Mouse (Mus musculus): ENCODE results near the gene Tfap2a. TPM values are rescaled to one million over a fixed set of nuclear protein-coding genes. Genes with fewer than 3 reads are reported as not detected.

Tfap2a gene
- total RNA-seq, 2 experiments from 2014 or later, result not detected

DNA sequence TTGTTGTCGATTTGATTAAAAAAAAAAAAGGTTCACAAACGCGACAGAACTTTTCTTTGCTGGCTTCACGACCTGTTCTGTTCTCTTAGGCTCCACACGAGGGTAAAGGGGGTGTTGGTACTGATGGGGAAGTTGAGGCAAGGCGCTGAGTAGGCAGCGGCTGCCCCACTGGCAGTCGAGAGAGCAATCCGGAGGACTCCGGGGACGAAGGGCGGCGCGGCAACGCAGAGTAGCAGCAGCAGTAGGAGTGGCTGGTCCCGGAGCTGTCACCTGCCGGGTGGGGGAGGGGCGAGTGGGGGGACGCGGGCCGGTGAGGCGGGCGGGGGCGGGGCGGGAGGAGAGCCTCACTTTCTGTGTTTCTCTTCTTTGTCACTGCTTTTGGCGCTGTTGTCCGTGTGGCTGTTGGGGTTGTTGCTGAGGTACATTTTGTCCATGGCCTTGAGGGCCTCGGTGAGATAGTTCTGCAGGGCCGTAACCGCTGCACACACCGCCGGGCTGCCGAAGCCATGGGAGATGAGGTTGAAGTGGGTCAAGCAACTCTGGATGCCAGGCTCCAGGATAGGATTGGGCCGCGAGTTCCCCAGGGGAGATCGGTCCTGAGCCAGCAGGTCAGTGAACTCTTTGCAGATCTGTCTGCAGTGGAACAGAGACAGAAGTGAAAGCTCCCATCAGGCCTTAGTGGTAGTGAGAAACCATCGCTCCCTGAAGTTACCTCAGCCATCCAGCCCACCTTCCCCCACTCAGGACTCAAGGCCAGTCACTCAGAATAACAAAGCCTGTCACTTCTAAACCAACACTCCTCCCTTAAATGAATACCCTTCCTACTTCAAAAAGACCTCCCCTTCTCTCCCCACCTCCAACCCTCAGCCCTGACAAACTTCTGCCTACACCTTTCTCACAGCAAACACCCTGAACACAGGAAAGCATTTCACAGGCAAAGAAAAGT, 21.1 kb downstream of the Tfap2a start:
- intact Hi-C loops (cut with DNase I; ENCODE audit: low total_unique reads), result no loop called here
- DNase-seq, result no peak

DNA sequence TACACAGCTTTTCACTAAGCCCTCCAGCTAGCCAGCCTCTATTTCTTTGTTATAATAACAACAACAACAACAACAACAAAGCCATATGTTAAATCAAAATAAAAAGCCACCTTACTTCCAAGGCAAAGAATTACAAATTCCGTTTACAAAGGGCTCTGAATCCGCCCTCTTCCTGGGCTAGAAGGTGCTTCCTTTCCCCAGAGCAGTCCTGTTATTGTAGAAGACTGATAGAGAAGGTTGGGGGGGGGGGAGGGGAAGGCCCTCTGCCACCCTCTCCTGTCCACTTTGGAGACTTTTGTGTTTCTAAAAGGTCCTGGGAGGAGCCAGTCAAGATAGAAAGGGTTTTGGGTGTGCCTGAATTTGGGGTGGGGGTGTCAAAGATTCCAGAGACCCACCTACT, 23.6 kb downstream of the Tfap2a start:
- DNase-seq, result no peak
- intact Hi-C loops (cut with DNase I; ENCODE audit: low total_unique reads), result no loop called here

DNA sequence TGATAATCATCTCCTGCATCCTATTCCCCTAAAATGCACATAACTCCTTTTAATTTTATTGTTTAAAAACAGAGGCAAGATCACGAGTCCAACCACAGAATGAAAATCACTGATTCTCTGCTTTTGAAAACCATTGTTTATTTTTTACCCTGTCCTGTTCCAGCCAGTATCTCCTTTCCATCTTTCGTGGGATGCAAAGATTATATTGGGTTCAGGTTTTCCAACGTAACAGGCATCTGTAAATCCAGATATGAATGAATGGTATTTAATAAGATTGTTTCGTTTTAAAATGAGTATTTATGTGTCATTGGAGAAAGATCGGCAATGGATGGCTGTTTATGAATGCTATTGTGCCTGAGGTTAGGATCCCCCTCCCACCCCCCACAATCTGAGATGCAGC, 24.5 kb downstream of the Tfap2a start:
- intact Hi-C loops (cut with DNase I; ENCODE audit: low total_unique reads), result no loop called here
- DNase-seq, result no peak

DNA sequence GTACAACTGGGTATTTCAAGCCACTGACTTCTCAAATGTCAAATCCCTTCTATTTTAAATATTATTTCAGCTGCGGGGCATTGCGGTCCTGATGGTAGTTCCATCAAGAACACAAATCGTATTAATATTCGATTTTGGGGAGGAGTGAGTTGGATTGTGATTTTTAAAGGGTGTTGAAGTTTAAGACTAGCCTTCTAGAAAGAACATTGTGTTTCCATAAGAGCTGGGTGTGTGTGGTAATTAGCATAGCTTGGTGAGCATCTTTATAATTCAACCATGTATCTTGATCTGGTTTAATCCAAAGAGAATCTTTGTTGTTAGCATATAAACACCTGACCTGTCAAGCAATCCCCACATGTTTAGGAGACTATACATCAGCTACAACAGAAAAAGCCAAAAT, 24.9 kb downstream of the Tfap2a start:
- intact Hi-C loops (cut with DNase I; ENCODE audit: low total_unique reads), result no loop called here
- no peak for DNase-seq

- intact Hi-C loops (cut with DNase I; ENCODE audit: low total_unique reads), result no loop called here
- no peak for DNase-seq
Measured at GRCm38 (mm10) chr13:40712526-40712832, 25.7 kb downstream of the Tfap2a start.

DNA sequence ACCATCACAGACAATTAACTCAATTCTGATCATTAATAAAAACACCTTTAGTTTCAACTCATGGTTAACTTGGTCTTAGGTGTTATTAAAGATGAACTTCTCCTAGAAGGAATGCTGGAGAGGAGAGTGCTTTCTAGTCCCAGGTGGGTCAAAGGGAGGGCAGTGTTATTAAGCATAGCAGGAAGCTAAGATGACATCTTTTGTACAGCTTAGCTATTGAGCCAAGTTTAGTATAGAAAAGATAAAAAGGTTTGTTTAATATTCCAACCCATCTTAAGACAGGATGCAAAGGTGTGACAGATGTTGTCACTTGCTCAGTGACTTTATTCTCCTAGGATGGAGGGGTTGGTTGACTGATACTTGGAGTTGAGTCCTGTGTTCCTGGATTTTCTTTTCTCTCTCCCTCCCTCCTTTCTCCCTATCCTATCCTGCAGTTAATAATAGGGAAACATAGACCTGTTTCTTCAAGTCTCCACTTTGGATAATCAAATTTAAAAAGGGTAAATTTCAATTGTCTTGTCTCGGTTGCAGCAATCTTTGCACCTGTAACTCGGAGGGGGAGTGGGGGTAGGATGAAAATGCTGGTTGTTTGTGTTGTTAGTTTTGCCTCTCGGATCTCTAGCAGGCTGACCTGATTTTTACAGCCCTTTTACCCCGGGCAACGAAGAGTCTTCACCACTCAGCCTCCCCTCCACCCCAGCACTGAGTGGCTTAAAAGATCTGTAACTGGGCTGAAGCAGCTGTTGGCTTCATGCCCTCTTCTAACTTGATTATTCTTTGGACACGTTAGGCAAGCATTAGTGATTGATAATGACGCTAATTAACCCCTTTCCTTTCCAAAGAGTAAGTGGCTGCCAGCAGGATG, 26.3 kb downstream of the Tfap2a start:
- intact Hi-C loops (cut with DNase I; ENCODE audit: low total_unique reads), result no loop called here

GRCm38 (mm10) chr13:40710062-40710342, 28.2 kb downstream of the Tfap2a start:
- DNase-seq, result no peak
- intact Hi-C loops (cut with DNase I; ENCODE audit: low total_unique reads), result no loop called here

More for the DNA sequence above, 26.3 kb downstream of the Tfap2a start:
- no peak for DNase-seq

- no peak for DNase-seq
- intact Hi-C loops (cut with DNase I; ENCODE audit: low total_unique reads), result no loop called here
Measured at GRCm38 (mm10) chr13:40709321-40710061, 28.7 kb downstream of the Tfap2a start.

DNA sequence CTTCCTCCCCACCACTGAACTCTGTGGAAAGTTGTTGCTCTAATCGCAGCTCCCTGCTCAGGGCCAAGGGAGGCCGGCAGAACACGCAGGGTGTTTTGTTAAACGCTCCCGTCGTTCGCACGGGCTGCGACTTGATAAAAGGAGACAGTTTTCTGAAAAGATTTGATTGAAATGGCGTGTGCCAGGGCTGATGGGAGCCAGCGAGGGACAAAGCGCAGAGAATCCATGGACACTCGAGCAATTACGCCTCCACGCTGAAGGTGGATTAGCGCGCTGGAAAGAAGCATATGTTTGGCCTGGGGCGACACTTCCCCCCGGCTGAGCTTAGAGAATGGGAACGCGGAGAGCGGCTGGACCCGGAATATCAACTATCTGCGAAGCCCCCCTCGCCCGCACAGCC, 29.3 kb downstream of the Tfap2a start:
- intact Hi-C loops (cut with DNase I; ENCODE audit: low total_unique reads), result no loop called here
- DNase-seq, result no peak

DNA sequence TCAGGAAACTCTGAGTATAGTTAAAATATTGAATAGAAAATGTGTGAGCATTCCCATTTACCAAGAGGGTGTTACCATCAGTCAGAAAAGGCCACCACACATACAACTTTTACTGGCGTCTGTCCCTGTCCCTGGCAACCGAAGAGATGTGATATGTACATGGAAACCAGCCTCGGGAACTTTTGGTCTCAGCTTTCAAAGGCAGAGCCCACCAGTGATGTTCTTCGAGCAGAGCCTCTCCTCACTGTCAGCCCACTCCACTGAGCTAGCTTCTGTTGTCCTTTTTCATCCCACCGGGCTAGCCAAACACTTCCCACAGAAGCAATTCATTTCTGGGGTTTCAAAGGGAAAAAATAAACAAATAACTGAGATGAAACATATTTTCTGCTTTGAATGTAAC, 29.9 kb downstream of the Tfap2a start:
- DNase-seq, result no peak
- intact Hi-C loops (cut with DNase I; ENCODE audit: low total_unique reads), result no loop called here

- intact Hi-C loops (cut with DNase I; ENCODE audit: low total_unique reads), result no loop called here
- no peak for DNase-seq
Measured at GRCm38 (mm10) chr13:40707646-40708045, 30.5 kb downstream of the Tfap2a start.

GRCm38 (mm10) chr13:40706612-40707011, 31.6 kb downstream of the Tfap2a start:
- DNase-seq, result no peak
- intact Hi-C loops (cut with DNase I; ENCODE audit: low total_unique reads), result no loop called here

DNA sequence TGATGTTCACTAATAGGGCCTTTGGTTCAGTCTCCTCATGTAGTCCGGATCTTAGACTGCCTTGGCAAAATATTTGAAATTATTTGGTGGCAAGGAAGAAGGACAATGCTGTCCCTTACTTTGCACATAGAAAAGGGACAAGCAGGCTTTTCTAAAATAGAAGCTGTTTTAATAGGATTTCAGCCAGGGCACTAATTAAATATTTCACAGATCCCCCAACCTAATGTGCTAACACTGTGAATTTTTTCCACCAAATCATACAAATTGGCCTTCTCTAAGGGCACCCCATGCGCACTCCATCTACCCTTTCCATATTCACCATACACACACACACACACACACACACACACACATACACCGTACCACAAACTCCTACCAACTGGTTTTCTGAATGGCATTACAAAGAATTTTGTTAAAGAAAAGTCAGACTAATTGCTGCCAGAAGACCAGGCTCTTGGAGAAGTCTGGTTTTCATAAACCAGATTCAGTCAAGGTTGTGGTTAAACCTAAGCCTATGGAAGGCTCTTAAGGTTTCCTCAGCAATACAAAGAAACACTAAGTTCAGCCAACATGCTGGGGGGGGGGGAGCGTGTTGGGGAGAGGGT, 32.3 kb downstream of the Tfap2a start:
- intact Hi-C loops (cut with DNase I; ENCODE audit: low total_unique reads), result no loop called here
- DNase-seq, result no peak

DNA sequence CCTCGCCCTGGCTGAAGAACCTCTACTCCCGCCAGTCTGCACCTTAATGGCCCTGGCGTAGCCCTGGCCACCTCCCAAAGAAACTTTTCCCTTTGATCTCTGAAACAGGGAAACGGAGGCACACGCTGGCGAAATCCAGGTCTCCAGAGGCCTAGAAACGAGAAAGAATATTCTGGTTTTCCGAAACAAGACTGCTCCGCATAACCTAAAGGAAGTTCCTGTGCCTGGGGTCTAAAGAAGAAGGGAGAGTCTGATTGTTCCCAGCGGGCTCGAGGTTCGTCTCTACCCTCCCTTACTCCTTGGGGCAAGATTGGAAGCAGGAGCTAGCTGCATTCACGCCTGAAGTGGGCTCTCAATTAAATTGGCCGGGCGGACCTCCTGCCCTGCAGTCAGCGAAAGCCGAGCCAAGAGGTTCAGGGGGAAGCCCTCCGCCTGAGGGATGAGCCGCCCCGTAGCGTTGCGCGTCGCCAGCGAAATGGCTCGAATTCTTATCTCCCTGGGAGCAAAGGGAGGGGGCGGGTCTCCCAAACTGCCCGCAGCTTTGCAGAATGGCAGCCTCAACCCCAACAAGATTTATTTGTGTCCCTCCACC, 33.2 kb downstream of the Tfap2a start:
- no peak for DNase-seq
- intact Hi-C loops (cut with DNase I; ENCODE audit: low total_unique reads), result no loop called here

DNA sequence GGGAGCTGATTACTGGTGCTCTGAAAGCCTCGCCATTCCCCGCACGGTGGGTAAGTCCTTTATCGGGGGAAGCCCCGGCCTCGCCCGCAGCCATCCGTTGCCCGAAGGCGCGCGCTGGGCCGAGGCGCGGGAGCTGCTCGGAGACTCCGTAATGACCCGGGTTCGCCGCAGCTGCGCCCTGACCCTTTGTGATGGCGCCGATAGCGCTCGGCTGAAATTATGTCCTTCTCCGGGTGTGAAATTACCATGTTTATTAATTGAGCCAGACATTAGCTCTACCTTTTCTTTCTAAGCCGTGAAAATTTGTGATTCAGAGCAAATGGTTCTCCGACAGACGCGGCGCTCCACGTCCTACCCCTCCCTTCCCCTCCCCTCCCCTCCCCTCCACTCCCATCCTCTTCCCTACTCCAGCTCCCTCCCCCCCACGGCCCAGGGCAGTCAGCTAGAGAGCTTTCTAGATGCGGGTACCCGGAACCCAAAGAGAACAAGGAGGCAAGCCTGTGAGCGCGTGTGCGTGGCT, 34.1 kb downstream of the Tfap2a start:
- DNase-seq, result no peak
- intact Hi-C loops (cut with DNase I; ENCODE audit: low total_unique reads), result no loop called here

DNA sequence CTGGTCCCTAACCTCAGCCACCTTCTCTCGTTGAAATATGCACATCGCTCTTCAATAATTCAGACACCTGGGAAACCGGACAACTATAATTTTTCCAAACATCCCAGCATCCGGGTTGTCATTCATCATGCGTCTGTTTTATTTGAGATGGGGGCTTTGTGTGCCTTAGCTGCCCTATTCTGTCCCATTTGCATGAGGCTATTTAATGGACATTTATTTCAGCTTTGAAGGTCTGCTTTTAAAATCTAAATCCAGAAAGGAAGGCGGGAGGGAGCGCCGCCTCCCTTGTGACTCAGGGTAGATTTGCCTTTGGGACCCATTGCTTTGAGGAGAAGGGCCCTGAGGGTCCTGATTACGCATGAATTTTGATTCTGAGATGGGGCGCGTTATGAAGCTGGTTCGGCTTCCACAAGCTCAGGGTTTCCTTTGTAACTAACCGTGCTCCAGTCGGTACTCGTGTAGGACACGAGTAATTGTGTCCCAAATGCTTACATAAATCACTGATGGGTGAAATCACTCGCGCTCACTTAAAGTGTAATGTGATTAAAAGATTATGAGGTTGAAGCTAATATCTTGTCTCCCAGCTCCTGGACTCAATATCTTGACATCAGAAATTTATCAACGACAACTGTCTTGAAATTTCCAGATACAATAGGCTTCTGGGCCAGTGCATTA, 34.9 kb downstream of the Tfap2a start:
- intact Hi-C loops (cut with DNase I; ENCODE audit: low total_unique reads), result no loop called here
- no peak for DNase-seq

DNA sequence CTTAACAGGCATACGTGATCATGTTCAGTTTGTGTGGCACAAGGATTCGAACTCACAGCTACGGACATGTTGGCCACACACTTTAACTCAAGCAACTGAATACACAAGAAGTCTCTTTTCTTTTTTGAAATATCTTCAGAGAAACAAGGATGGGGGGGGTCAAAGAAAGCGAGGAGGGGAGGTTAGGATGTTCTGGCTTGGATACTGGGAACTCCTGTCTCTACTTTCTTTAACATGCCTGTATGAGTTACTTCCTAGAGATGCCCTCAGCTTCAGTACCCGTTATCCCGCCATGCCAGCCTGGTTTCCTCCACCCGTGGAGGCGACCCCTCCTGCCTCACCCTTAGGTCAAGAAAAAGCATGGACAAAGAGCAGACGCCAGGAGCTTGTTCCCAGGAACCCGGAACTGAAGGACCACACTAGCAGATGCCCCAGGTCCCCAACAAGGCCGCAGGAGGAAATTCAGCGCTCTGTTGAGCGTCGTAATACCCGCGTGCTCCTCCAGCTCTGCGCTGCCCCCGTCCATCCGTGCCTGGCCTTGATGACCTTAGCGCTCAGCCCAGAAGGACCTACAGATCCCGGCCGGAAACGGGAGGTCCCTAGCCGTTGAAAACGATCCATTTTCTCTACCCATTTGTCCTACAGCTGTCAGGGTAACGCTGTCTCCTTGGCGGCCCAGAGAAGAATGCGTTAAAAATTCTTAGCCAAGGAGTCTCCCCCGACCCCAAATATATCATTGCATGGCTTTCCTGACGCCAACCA, 35.6 kb downstream of the Tfap2a start:
- no peak for DNase-seq
- intact Hi-C loops (cut with DNase I; ENCODE audit: low total_unique reads), result no loop called here

DNA sequence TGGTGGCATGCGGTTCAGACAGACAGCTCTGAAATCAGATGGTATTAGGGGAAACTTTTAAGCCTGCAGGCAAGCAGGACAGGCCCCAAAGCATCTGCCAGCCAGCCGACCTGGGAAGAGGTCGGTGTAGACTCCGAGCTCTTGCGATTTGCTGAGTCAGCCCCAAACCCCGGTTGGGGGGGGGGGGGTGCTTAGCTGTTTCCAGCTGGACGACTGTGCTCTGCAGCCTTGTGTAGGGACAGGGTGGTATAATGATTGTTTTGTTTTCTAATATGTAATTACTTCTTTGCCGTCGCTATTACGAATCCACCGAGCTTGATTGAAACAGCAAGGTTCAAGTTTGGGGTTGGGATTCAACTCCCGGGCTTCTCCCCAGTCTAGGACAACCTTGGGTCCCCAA, 36.5 kb downstream of the Tfap2a start:
- intact Hi-C loops (cut with DNase I; ENCODE audit: low total_unique reads), result no loop called here
- DNase-seq, result no peak

All from gastrocnemius, postnatal 14 days (tissue).